ENCODE assay signal across 8 mouse cellular contexts in the genomic region with DNA sequence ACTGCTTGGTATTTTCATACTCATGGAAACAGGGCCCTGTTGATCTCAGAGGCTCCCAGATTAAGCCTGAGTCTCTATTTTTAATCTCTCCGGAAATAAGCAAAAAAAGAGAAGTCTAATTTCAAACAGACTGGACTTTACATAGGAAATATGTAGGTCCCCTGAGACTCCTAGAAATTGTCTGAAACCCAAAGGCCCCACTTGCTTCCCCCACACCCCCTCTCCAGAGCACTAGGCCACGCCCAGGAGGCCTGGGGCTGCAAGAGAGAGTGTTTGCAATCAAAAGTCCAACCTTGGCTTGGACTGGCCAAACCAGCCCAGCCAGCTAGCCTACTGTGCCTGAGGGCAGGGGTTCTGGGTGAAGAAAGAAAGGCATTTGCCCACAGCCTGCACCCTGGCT.
DNase-seq lines count a peak whose midpoint lies in the region; ATAC-seq and TF ChIP-seq lines count a peak whose summit lies in the region.

No protein-coding gene starts in this region.

- no peak for TF ChIP-seq CTCF in bone marrow macrophage, adult 2 months (IDR thresholded peaks at IDR 0.05; ENCODE audit: low read depth, low read length)
- no peak for TF ChIP-seq CTCF in lung, adult 2 months (IDR thresholded peaks at IDR 0.05; ENCODE audit: insufficient read depth, low read length)

- no peaks in the 10 kb centered on the region for H3K36me3 ChIP-seq in forebrain, embryonic 16.5 days (ENCODE audit: control insufficient read depth, insufficient read depth)
- no peaks in the 10 kb centered on the region for H3K36me3 ChIP-seq in forebrain, embryonic 12.5 days (replicated peaks)
- H3K36me3 ChIP-seq in intestine, embryonic 15.5 days = no peaks in the 10 kb centered on the region

- H3K4me2 ChIP-seq in forebrain, embryonic 16.5 days (ENCODE audit: low read length) = no peak overlapping the region
- no peak overlapping the region for H3K4me2 ChIP-seq in forebrain, embryonic 12.5 days
- 0 out of 2 replicates have a peak overlapping the region, but pooled peaks have one; percentile 9 for H3K4me2 ChIP-seq in intestine, embryonic 15.5 days (replicated peaks)

- no peaks in the 10 kb centered on the region for H3K27me3 ChIP-seq in forebrain, embryonic 16.5 days (replicated peaks; ENCODE audit: control insufficient read depth, insufficient read depth, low read length)
- H3K27me3 ChIP-seq in forebrain, embryonic 12.5 days = no peaks in the 10 kb centered on the region
- no peaks in the 10 kb centered on the region for H3K27me3 ChIP-seq in intestine, embryonic 15.5 days (replicated peaks)

- H3K9me3 ChIP-seq in forebrain, embryonic 16.5 days (ENCODE audit: control insufficient read depth, low read length) = no peaks in the 10 kb centered on the region
- H3K9me3 ChIP-seq in forebrain, embryonic 12.5 days = no peaks in the 10 kb centered on the region
- no peaks in the 10 kb centered on the region for H3K9me3 ChIP-seq in intestine, embryonic 15.5 days

- WGBS in forebrain, embryonic 16.5 days = 71% methylated on average over 2 of the region's 2 CpGs
- WGBS in forebrain, embryonic 12.5 days = 75% methylated on average over 2 of the region's 2 CpGs
- WGBS in intestine, embryonic 15.5 days = 50% methylated on average over 2 of the region's 2 CpGs
- 51% methylated on average over 2 of the region's 2 CpGs for WGBS in lung, adult 2 months

- ATAC-seq in forebrain, embryonic 16.5 days = no peak
- no peak for ATAC-seq in forebrain, embryonic 12.5 days (ENCODE audit: low FRiP score)
- peak; percentile 90 for ATAC-seq in intestine, embryonic 15.5 days
- no peak for ATAC-seq in inflammation-experienced regulatory T-cells, adult 6 months

- H3K4me1 ChIP-seq in forebrain, embryonic 16.5 days (replicated peaks; ENCODE audit: control insufficient read depth, insufficient read depth, low read length) = 0 out of 2 replicates have a peak, but pooled peaks cover 2% of the 10 kb centered on the region
- peaks cover 3% of the 10 kb centered on the region; the same call in 1 of the 2 replicates for H3K4me1 ChIP-seq in forebrain, embryonic 12.5 days
- H3K4me1 ChIP-seq in bone marrow macrophage, adult 2 months (ENCODE audit: control insufficient read depth, insufficient read depth, low read length) = peaks cover 66% of the 10 kb centered on the region
- peaks cover 23% of the 10 kb centered on the region for H3K4me1 ChIP-seq in intestine, embryonic 15.5 days (replicated peaks)
- H3K4me1 ChIP-seq in lung, adult 2 months (ENCODE audit: control insufficient read depth, insufficient read depth, low read length) = peaks cover 7% of the 10 kb centered on the region

- TF ChIP-seq POLR2A in bone marrow macrophage, adult 2 months (IDR thresholded peaks at IDR 0.05; ENCODE audit: borderline replicate concordance, low read depth, low read length) = no peak
- no peak for TF ChIP-seq POLR2A in lung, adult 2 months (IDR thresholded peaks at IDR 0.05; ENCODE audit: borderline replicate concordance, extremely low read depth, low read depth, low read length)

- H3K9ac ChIP-seq in forebrain, embryonic 16.5 days (replicated peaks; ENCODE audit: low read depth, low read length) = no peak overlapping the region
- no peak overlapping the region for H3K9ac ChIP-seq in forebrain, embryonic 12.5 days
- H3K9ac ChIP-seq in intestine, embryonic 15.5 days = no peak overlapping the region

- H3K27ac ChIP-seq in forebrain, embryonic 16.5 days (ENCODE audit: low read length) = peak overlapping the region; percentile 21; the same call in 1 of the 2 replicates
- H3K27ac ChIP-seq in forebrain, embryonic 12.5 days = no peak overlapping the region
- peak overlapping the region; percentile 86 for H3K27ac ChIP-seq in bone marrow macrophage, adult 2 months (ENCODE audit: insufficient read depth, low read depth, low read length)
- peak overlapping the region; percentile 49; the same call in 1 of the 2 replicates for H3K27ac ChIP-seq in intestine, embryonic 15.5 days

- DNase-seq in lung, adult 2 months = peak; percentile 40
- DNase-seq in cerebellum, postnatal 14 days = no peak
- no peak for DNase-seq in ovary, postnatal 36 days (ENCODE audit: low spot score)

- H3K4me3 ChIP-seq in forebrain, embryonic 16.5 days (replicated peaks; ENCODE audit: low read length) = no peak overlapping the region
- H3K4me3 ChIP-seq in forebrain, embryonic 12.5 days (replicated peaks) = no peak overlapping the region
- no peak overlapping the region for H3K4me3 ChIP-seq in bone marrow macrophage, adult 2 months (ENCODE audit: insufficient read depth, low read length)
- H3K4me3 ChIP-seq in intestine, embryonic 15.5 days (replicated peaks) = no peak overlapping the region
- no peak overlapping the region for H3K4me3 ChIP-seq in lung, adult 2 months (replicated peaks; ENCODE audit: extremely low read depth, low read depth, low read length)
